Mouse (Mus musculus): ENCODE measurements around the gene Ano4. TPM values are rescaled to one million over a fixed set of nuclear protein-coding genes. Genes with fewer than 3 reads are reported as not detected.

Gene Ano4
- polyA plus RNA-seq, 1 experiment: 0.67 TPM

DNA sequence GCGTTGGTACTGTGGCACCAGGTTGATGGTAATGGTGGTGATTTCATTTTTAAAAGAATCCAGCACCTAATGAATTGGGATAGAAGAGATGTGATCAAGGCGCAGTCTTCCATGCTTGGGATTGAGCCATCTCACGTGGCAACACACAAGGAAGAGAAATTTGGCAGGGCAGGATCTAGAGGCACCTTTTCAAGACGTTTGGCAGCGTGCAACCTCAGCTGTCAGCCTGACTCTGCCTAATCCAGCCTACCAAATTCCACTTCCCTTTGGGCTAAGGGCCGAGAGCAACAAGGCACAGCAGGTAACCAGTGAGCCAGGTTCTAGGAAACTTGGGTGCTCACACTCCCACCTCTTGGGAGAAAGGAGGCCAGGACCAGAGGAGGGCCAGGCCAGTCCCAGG, 1.0 kb upstream of the Ano4 start:
- no peak overlapping the region for H3K27ac ChIP-seq (ENCODE audit: insufficient read depth, low read length)
- no peak for TF ChIP-seq POLR2A (IDR thresholded peaks at IDR 0.05; ENCODE audit: low read depth, low read length)
- no peak for TF ChIP-seq CTCF (IDR thresholded peaks at IDR 0.05; ENCODE audit: borderline replicate concordance, insufficient read depth, low read length)
- no peak overlapping the region for H3K4me3 ChIP-seq (ENCODE audit: insufficient read depth, low read length)
- H3K4me1 ChIP-seq (ENCODE audit: control insufficient read depth, insufficient read depth, low read length): no peaks in the 10 kb centered on the region

- Histone ChIP-seq H3K4me3 (ENCODE audit: insufficient read depth, low read length) (peak overlapping the region; percentile 33), H3K4me1 (ENCODE audit: control insufficient read depth, insufficient read depth, low read length) (no peaks in the 10 kb centered on the region), H3K27ac (ENCODE audit: insufficient read depth, low read length) (no peak overlapping the region)
- TF ChIP-seq CTCF (IDR thresholded peaks at IDR 0.05; ENCODE audit: borderline replicate concordance, insufficient read depth, low read length) (no peak), POLR2A (IDR thresholded peaks at IDR 0.05; ENCODE audit: low read depth, low read length) (no peak)
Measured at GRCm38 (mm10) chr10:89345196-89345533, 603 bp upstream of the Ano4 start.

GRCm38 (mm10) chr10:89344132-89344490, 451 bp downstream of the Ano4 start:
- no peak overlapping the region for H3K27ac ChIP-seq (ENCODE audit: insufficient read depth, low read length)
- TF ChIP-seq CTCF (IDR thresholded peaks at IDR 0.05; ENCODE audit: borderline replicate concordance, insufficient read depth, low read length): no peak
- TF ChIP-seq POLR2A (IDR thresholded peaks at IDR 0.05; ENCODE audit: low read depth, low read length): no peak
- H3K4me3 ChIP-seq (ENCODE audit: insufficient read depth, low read length): peak overlapping the region; percentile 33
- no peaks in the 10 kb centered on the region for H3K4me1 ChIP-seq (ENCODE audit: control insufficient read depth, insufficient read depth, low read length)

DNA sequence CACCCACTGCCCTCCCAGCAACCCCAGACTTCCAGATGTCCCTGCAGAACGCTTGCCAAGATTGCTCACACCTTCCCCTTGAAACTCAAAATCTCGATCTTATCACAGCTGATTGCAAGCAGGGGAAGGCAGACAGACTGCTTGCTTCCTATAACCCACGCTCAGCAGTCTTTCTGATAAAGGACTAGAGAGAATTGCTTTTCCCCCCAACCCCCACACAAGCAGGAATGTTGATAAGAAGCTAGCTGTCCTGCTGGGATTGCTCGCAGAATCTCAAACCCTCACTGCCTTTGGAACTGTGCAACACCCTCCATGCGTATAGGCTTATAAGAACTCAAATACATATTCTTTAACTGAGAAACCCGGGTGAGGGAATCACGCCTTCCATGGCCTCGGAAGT, 846 bp downstream of the Ano4 start:
- Histone ChIP-seq H3K4me3 (ENCODE audit: insufficient read depth, low read length) (no peak overlapping the region), H3K4me1 (ENCODE audit: control insufficient read depth, insufficient read depth, low read length) (no peaks in the 10 kb centered on the region), H3K27ac (ENCODE audit: insufficient read depth, low read length) (no peak overlapping the region)
- TF ChIP-seq CTCF (IDR thresholded peaks at IDR 0.05; ENCODE audit: borderline replicate concordance, insufficient read depth, low read length) (no peak), POLR2A (IDR thresholded peaks at IDR 0.05; ENCODE audit: low read depth, low read length) (no peak)

GRCm38 (mm10) chr10:89330261-89330660, 14.3 kb downstream of the Ano4 start:
- no peaks in the 10 kb centered on the region for H3K4me1 ChIP-seq (ENCODE audit: control insufficient read depth, insufficient read depth, low read length)
- no peak for TF ChIP-seq CTCF (IDR thresholded peaks at IDR 0.05; ENCODE audit: borderline replicate concordance, insufficient read depth, low read length)
- TF ChIP-seq POLR2A (IDR thresholded peaks at IDR 0.05; ENCODE audit: low read depth, low read length): no peak
- no peak overlapping the region for H3K27ac ChIP-seq (ENCODE audit: insufficient read depth, low read length)
- no peak overlapping the region for H3K4me3 ChIP-seq (ENCODE audit: insufficient read depth, low read length)

DNA sequence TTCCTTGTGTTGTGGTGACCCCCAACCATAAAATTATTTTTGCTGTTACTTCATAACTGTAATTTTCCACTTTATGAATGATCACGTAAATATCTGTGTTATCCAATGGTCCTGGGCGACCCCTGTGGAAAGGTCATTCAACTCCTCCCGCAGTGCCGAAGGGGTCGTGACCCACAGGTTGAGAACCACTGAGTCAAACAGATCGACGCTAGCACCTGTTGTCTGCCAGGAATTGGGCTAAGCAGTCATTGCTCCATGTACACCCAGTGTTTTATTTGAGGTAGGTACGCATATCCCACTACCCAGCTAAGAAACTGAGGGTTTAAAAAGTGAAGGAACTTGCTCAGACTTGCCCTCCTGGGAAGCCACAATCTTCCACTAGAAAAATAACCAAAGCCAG, 14.8 kb downstream of the Ano4 start:
- Histone ChIP-seq H3K4me1 (ENCODE audit: control insufficient read depth, insufficient read depth, low read length) (no peaks in the 10 kb centered on the region), H3K4me3 (ENCODE audit: insufficient read depth, low read length) (no peak overlapping the region), H3K27ac (ENCODE audit: insufficient read depth, low read length) (no peak overlapping the region)
- no peak for TF ChIP-seq POLR2A (IDR thresholded peaks at IDR 0.05; ENCODE audit: low read depth, low read length)
- TF ChIP-seq CTCF (IDR thresholded peaks at IDR 0.05; ENCODE audit: borderline replicate concordance, insufficient read depth, low read length): no peak

- Histone ChIP-seq H3K4me3 (ENCODE audit: insufficient read depth, low read length) (no peak overlapping the region), H3K27ac (ENCODE audit: insufficient read depth, low read length) (no peak overlapping the region), H3K4me1 (ENCODE audit: control insufficient read depth, insufficient read depth, low read length) (no peaks in the 10 kb centered on the region)
- TF ChIP-seq CTCF (IDR thresholded peaks at IDR 0.05; ENCODE audit: borderline replicate concordance, insufficient read depth, low read length) (no peak), POLR2A (IDR thresholded peaks at IDR 0.05; ENCODE audit: low read depth, low read length) (no peak)
Measured at GRCm38 (mm10) chr10:89328876-89329275, 15.7 kb downstream of the Ano4 start.

DNA sequence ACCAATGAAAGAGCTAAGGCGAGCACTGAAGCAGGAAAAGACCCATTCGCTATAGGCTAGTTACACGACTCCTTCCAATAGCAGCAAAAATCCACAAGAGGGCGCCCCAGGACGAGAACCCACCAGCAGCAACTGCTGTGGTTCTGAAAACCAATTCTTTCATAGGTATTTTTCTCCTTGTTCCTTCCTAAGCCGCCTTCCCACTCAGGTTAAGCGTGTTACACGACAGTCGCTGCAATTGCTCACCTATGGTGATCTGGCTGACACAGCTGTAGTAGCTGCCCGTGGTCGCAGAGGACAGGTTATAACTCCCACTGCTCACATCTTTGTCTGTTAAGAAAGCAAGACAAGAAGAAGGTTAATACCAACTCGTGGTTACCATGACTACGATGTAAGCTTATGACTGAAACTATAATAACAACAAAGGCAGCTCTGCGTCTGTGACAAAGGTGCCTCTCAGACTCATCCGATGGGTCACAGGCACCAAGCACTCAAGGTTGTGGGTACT, 17.5 kb downstream of the Ano4 start:
- no peak overlapping the region for H3K4me3 ChIP-seq (ENCODE audit: insufficient read depth, low read length)
- no peaks in the 10 kb centered on the region for H3K4me1 ChIP-seq (ENCODE audit: control insufficient read depth, insufficient read depth, low read length)
- no peak overlapping the region for H3K27ac ChIP-seq (ENCODE audit: insufficient read depth, low read length)
- TF ChIP-seq CTCF (IDR thresholded peaks at IDR 0.05; ENCODE audit: borderline replicate concordance, insufficient read depth, low read length) (peak; percentile 28; the same call in 1 of the 2 replicates), POLR2A (IDR thresholded peaks at IDR 0.05; ENCODE audit: low read depth, low read length) (no peak)

DNA sequence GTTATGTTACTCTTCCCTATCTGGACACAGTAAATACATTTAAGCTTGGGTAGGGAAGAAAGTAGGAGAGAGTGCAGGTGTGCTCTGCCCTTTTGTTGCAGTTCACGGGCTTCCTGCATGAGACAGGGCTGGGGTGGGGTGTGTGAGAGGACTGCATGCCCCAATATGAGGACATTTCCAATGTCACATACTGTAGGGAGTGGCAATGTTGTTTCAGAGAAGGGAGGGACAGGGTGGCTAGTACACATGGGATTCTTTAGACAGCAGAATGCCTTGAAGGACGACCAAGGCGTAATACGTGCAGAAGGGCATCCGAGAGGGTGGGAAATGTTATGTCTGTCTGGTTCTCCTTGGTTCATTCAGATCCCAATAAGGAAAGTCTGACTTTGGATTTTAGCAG, 18.2 kb downstream of the Ano4 start:
- Histone ChIP-seq H3K27ac (ENCODE audit: insufficient read depth, low read length) (no peak overlapping the region), H3K4me1 (ENCODE audit: control insufficient read depth, insufficient read depth, low read length) (no peaks in the 10 kb centered on the region), H3K4me3 (ENCODE audit: insufficient read depth, low read length) (no peak overlapping the region)
- TF ChIP-seq POLR2A (IDR thresholded peaks at IDR 0.05; ENCODE audit: low read depth, low read length): no peak
- TF ChIP-seq CTCF (IDR thresholded peaks at IDR 0.05; ENCODE audit: borderline replicate concordance, insufficient read depth, low read length): no peak

DNA sequence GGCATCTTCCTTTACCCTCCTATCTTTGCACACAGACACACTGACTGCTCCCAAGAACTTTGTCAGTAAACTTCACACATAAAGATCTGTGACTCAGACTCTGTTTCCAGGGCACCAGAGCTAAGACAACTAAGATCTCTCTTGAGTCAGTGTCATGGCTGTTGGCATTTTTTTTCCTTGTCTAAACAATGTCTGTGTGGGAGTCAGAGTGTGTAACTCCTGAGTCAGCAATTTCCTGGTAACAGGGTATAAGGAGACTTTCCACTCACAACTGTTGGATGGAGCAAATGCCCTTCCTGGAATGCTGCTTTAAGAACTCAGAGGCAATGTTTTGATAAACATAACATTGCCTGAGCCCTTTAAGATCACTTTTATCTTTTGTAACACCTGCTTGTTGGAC, 37.0 kb downstream of the Ano4 start:
- H3K27ac ChIP-seq (ENCODE audit: insufficient read depth, low read length): peak overlapping the region; percentile 65
- TF ChIP-seq CTCF (IDR thresholded peaks at IDR 0.05; ENCODE audit: borderline replicate concordance, insufficient read depth, low read length) (no peak), POLR2A (IDR thresholded peaks at IDR 0.05; ENCODE audit: low read depth, low read length) (no peak)
- H3K4me1 ChIP-seq (ENCODE audit: control insufficient read depth, insufficient read depth, low read length): no peaks in the 10 kb centered on the region
- no peak overlapping the region for H3K4me3 ChIP-seq (ENCODE audit: insufficient read depth, low read length)

DNA sequence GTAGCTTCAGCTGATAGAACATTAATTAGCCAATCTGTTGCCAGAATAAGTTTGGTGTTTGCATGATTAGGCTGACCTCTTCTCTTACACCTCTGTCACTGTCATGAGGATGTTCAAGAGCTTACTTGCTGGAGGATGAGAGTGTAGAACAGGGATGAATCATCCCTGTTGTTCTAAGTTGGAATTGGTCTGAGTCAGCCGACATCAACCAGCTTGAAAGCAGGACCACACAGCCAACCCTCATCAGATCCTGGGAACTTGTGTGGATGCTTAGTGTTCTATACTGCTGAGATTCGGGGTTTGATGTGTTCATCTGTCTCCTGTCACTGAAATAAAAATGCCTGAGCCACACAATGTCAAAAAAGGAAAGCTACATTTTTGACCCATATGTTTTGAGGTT, 44.2 kb downstream of the Ano4 start:
- no peak overlapping the region for H3K27ac ChIP-seq (ENCODE audit: insufficient read depth, low read length)
- TF ChIP-seq CTCF (IDR thresholded peaks at IDR 0.05; ENCODE audit: borderline replicate concordance, insufficient read depth, low read length): no peak
- TF ChIP-seq POLR2A (IDR thresholded peaks at IDR 0.05; ENCODE audit: low read depth, low read length): no peak
- H3K4me1 ChIP-seq (ENCODE audit: control insufficient read depth, insufficient read depth, low read length): no peaks in the 10 kb centered on the region
- H3K4me3 ChIP-seq (ENCODE audit: insufficient read depth, low read length): no peak overlapping the region

All from embryonic fibroblast, embryonic 13.5 days (primary cell).